Mouse (Mus musculus) MEL (cell line): Measurements from ENCODE around the gene Higd1b. TPM values are rescaled to one million over a fixed set of nuclear protein-coding genes. Genes with fewer than 3 reads are reported as not detected.

Source experiments
- DNase-seq: peaks from one replicate; pipeline ENCODE4 v3.0.0; 2011; ENCODE audit warnings: low read depth, low spot score
- H3K27ac ChIP-seq: 2 replicates; pipeline ENCODE4 v1.5.1; 2012; ENCODE audit warnings: low read depth, mild to moderate bottlenecking, control low read depth, low read length, moderate library complexity; ENCODE audit not compliant: control insufficient read depth
- H3K27me3 ChIP-seq, 2 experiments: fragments of 150-350 bp in 1 of 2; sonication (generic) in 1 of 2; 2 replicates each; pipeline ENCODE4 v1.6.1; 2012; ENCODE audit warnings: low read length in 2 of 2, mild to moderate bottlenecking in 2 of 2, improper control_type of control experiment in 1 of 2, moderate library complexity in 1 of 2; ENCODE audit not compliant: insufficient read depth in 2 of 2, control insufficient read depth in 1 of 2
- H3K36me3 ChIP-seq, 2 experiments: 2 replicates each; pipeline ENCODE4 v1.6.1; 2012 to 2014; ENCODE audit warnings: low read length in 2 of 2, improper control_type of control experiment in 1 of 2, inconsistent platforms in 1 of 2, mild to moderate bottlenecking in 1 of 2; ENCODE audit not compliant: insufficient read depth in 2 of 2, control insufficient read depth in 1 of 2
- H3K4me1 ChIP-seq, 2 experiments: fragments of 150-350 bp in 1 of 2; sonication (generic) in 1 of 2; 2 replicates each; pipeline ENCODE4 v1.6.1; 2012; ENCODE audit warnings: low read length in 2 of 2, improper control_type of control experiment in 1 of 2, mild to moderate bottlenecking in 1 of 2; ENCODE audit not compliant: insufficient read depth in 2 of 2, control insufficient read depth in 1 of 2
- H3K4me3 ChIP-seq, 2 experiments: fragments of 150-350 bp in 1 of 2; sonication (generic) in 1 of 2; 2 replicates each; pipeline ENCODE4 v1.5.1; 2012; ENCODE audit warnings: low read depth in 2 of 2, low read length in 2 of 2, mild to moderate bottlenecking in 2 of 2, moderate library complexity in 2 of 2, control low read depth in 1 of 2, improper control_type of control experiment in 1 of 2; ENCODE audit not compliant: control insufficient read depth in 1 of 2, insufficient read depth in 1 of 2
- H3K79me2 ChIP-seq: 2 replicates; pipeline ENCODE4 v1.6.1; 2012; ENCODE audit warnings: mild to moderate bottlenecking, low read length, moderate library complexity; ENCODE audit not compliant: control insufficient read depth, poor library complexity, insufficient read depth
- H3K9ac ChIP-seq: 2 replicates; pipeline ENCODE4 v1.6.1; 2012; ENCODE audit warnings: low read depth, mild to moderate bottlenecking, control low read depth, low read length, moderate library complexity; ENCODE audit not compliant: control insufficient read depth, poor library complexity, severe bottlenecking
- H3K9me3 ChIP-seq: fragments of 150-350 bp; sonication (generic); replicated peaks from 2 replicates; pipeline ENCODE4 v1.6.1; 2012; ENCODE audit warnings: mild to moderate bottlenecking, low read length, improper control_type of control experiment, moderate library complexity; ENCODE audit not compliant: insufficient read depth
- BHLHE40 ChIP-seq: IDR thresholded peaks from 2 replicates; pipeline ENCODE4 v1.6.1; 2012; ENCODE audit warnings: low read depth, mild to moderate bottlenecking, inconsistent platforms, low read length, improper control_type of control experiment, borderline replicate concordance
- CTCF ChIP-seq, 3 experiments: IDR thresholded peaks in 2 of 3; conservative IDR thresholded peaks in 1 of 3; 2 replicates each; pipeline ENCODE4 v1.5.1; 2011 to 2012; ENCODE audit warnings: low read length in 3 of 3, low read depth in 2 of 3, mild to moderate bottlenecking in 2 of 3, improper control_type of control experiment in 1 of 3, inconsistent platforms in 1 of 3, mixed read lengths in 1 of 3, moderate library complexity in 1 of 3; ENCODE audit not compliant: control insufficient read depth in 1 of 3, insufficient read depth in 1 of 3, poor library complexity in 1 of 3, severe bottlenecking in 1 of 3
- E2F4 ChIP-seq: IDR thresholded peaks from 2 replicates; pipeline ENCODE4 v1.6.1; 2011; ENCODE audit warnings: low read depth, low read length, improper control_type of control experiment, borderline replicate concordance
- EP300 ChIP-seq, 2 experiments: IDR thresholded peaks; 2 replicates each; pipeline ENCODE4 v1.6.1; 2011; ENCODE audit warnings: improper control_type of control experiment in 2 of 2, low read length in 2 of 2, low read depth in 1 of 2, mild to moderate bottlenecking in 1 of 2
- ETS1 ChIP-seq: IDR thresholded peaks from 2 replicates; pipeline ENCODE4 v1.6.1; 2012; ENCODE audit warnings: low read depth, mild to moderate bottlenecking, inconsistent platforms, low read length, improper control_type of control experiment, moderate library complexity
- GATA1 ChIP-seq: IDR thresholded peaks from 2 replicates; pipeline ENCODE4 v1.6.1; 2011; ENCODE audit warnings: low read depth, low read length, improper control_type of control experiment
- HCFC1 ChIP-seq: IDR thresholded peaks from 2 replicates; pipeline ENCODE4 v1.6.1; 2012; ENCODE audit warnings: low read depth, mild to moderate bottlenecking, inconsistent platforms, low read length, improper control_type of control experiment, moderate library complexity
- JUND ChIP-seq: IDR thresholded peaks from 2 replicates; pipeline ENCODE4 v1.6.1; 2011; ENCODE audit warnings: low read depth, mild to moderate bottlenecking, improper control_type of control experiment, low read length
- KAT2A ChIP-seq: conservative IDR thresholded peaks from 2 replicates; pipeline ENCODE4 v1.6.1; 2012; ENCODE audit warnings: low read depth, low read length, improper control_type of control experiment, inconsistent platforms
- MAFK ChIP-seq: IDR thresholded peaks from 2 replicates; pipeline ENCODE4 v1.6.1; 2011; ENCODE audit warnings: low read depth, mild to moderate bottlenecking, low read length, improper control_type of control experiment, borderline replicate concordance
- MEF2A ChIP-seq: IDR thresholded peaks from 2 replicates; pipeline ENCODE4 v1.6.1; 2014; ENCODE audit warnings: low read depth, mild to moderate bottlenecking, inconsistent platforms, low read length, improper control_type of control experiment; ENCODE audit not compliant: poor library complexity, insufficient replicate concordance, severe bottlenecking; ENCODE audit errors: extremely low read depth
- MYB ChIP-seq: IDR thresholded peaks from 2 replicates; pipeline ENCODE4 v1.6.1; 2011; ENCODE audit warnings: mild to moderate bottlenecking, low read depth, low read length, improper control_type of control experiment
- MYC ChIP-seq: IDR thresholded peaks from 2 replicates; pipeline ENCODE4 v1.6.1; 2011; ENCODE audit warnings: low read depth, mild to moderate bottlenecking, low read length, improper control_type of control experiment, moderate library complexity
- NELFE ChIP-seq: IDR thresholded peaks from 2 replicates; pipeline ENCODE4 v1.6.1; 2011; ENCODE audit warnings: low read depth, low read length, improper control_type of control experiment
- NRF1 ChIP-seq: IDR thresholded peaks from 2 replicates; pipeline ENCODE4 v1.6.1; 2014; ENCODE audit warnings: low read depth, mild to moderate bottlenecking, inconsistent platforms, low read length, improper control_type of control experiment, moderate library complexity; ENCODE audit not compliant: poor library complexity, insufficient read depth, severe bottlenecking
- POLR2AphosphoS2 ChIP-seq: IDR thresholded peaks from 2 replicates; pipeline ENCODE4 v1.6.1; 2011; ENCODE audit warnings: low read length, improper control_type of control experiment
- RCOR1 ChIP-seq: IDR thresholded peaks from 2 replicates; pipeline ENCODE4 v1.6.1; 2012; ENCODE audit warnings: low read depth, mild to moderate bottlenecking, inconsistent platforms, low read length, improper control_type of control experiment
- SIN3A ChIP-seq: IDR thresholded peaks from 2 replicates; pipeline ENCODE4 v1.6.1; 2012; ENCODE audit warnings: low read length, improper control_type of control experiment, inconsistent platforms
- SMC3 ChIP-seq: IDR thresholded peaks from 2 replicates; pipeline ENCODE4 v1.6.1; 2011; ENCODE audit warnings: low read depth, low read length, improper control_type of control experiment
- TCF12 ChIP-seq: IDR thresholded peaks from 2 replicates; pipeline ENCODE4 v1.6.1; 2014; ENCODE audit warnings: low read depth, mild to moderate bottlenecking, inconsistent platforms, low read length, improper control_type of control experiment, moderate library complexity
- UBTF ChIP-seq: IDR thresholded peaks from 2 replicates; pipeline ENCODE4 v1.6.1; 2012; ENCODE audit warnings: low read depth, mild to moderate bottlenecking, inconsistent platforms, low read length, improper control_type of control experiment, moderate library complexity, borderline replicate concordance; ENCODE audit not compliant: insufficient read depth
- USF1 ChIP-seq: IDR thresholded peaks from 2 replicates; pipeline ENCODE4 v1.6.1; 2014; ENCODE audit warnings: low read depth, mild to moderate bottlenecking, inconsistent platforms, low read length, improper control_type of control experiment, moderate library complexity
- ZKSCAN1 ChIP-seq: IDR thresholded peaks from 2 replicates; pipeline ENCODE4 v1.6.1; 2012; ENCODE audit warnings: low read depth, mild to moderate bottlenecking, inconsistent platforms, low read length, improper control_type of control experiment, moderate library complexity
- ZMIZ1 ChIP-seq: IDR thresholded peaks from 2 replicates; pipeline ENCODE4 v1.6.1; 2012; ENCODE audit warnings: low read depth, mild to moderate bottlenecking, inconsistent platforms, low read length, improper control_type of control experiment, moderate library complexity
- polyA plus RNA-seq, 2 experiments: library from polyadenylated mRNA; stranded (reverse) in 1 of 2; unstranded in 1 of 2; fragments of >175 nt in 1 of 2; fragments of >200 nt in 1 of 2; gene quantifications; 2 replicates each; pipeline versions ENCODE4 v1.2.1 to v1.2.4; 2012; ENCODE audit warnings: low replicate concordance in 2 of 2, low read depth in 1 of 2; ENCODE audit not compliant: insufficient read length in 2 of 2, insufficient read depth in 1 of 2, missing spikeins in 1 of 2
- total RNA-seq: library from RNA; depleted of rRNA; stranded (reverse); fragments of 300-350 nt; gene quantifications from 2 replicates; pipeline ENCODE4 v1.2.3, GENCODE M21; 2012

Gene Higd1b
- total and polyA plus RNA-seq, 3 experiments: not detected

DNA sequence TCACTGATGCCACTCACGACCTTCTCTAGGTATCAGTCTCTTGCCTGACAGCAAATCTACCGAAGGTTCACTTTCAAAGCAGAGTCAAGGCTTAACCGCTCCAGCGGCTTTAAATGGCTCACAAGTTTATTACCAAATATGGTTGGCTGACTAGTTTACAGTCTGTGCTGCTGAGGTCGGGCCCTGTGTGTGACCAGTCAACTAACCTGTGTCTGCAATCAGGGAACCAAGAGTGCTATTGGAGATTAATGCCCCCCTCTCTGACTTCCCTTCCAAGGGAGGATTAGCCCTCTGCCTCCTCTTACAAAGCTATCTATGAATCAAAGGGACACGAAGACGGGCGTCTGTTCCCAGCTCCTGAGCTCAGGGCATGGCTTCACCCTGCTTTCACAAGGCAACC lies 41.5 kb upstream of the Higd1b start:
- no peak overlapping the region for H3K9ac ChIP-seq
- TF ChIP-seq EP300 (IDR thresholded peaks at IDR 0.05; ENCODE audit: low read depth in 1 of 2, low read length in 2 of 2) (no peak), MAFK (no peak)
- H3K79me2 ChIP-seq: no peaks in the 10 kb centered on the region
- no peak overlapping the region for H3K4me3 ChIP-seq
- DNase-seq: no peak
- H3K36me3 ChIP-seq: no peaks in the 10 kb centered on the region
- no peaks in the 10 kb centered on the region for H3K9me3 ChIP-seq
- peaks cover 34 to 56% of the 10 kb centered on the region in 2 experiments for H3K27me3 ChIP-seq
- H3K4me1 ChIP-seq: no peaks in the 10 kb centered on the region
- H3K27ac ChIP-seq: no peak overlapping the region

GRCm38 (mm10) chr11:102803453-102803852 lies 32.2 kb upstream of the Higd1b start:
- Histone ChIP-seq H3K79me2 (no peaks in the 10 kb centered on the region), H3K27ac (no peak overlapping the region), H3K9me3 (no peaks in the 10 kb centered on the region), H3K4me3 (no peak overlapping the region), H3K9ac (no peak overlapping the region), H3K4me1 (no peaks in the 10 kb centered on the region), H3K36me3 (no peaks in the 10 kb centered on the region), H3K27me3 (peaks cover 29 to 34% of the 10 kb centered on the region in 2 experiments)
- TF ChIP-seq SMC3 (no peak), NRF1 (no peak), MYB (no peak), JUND (no peak), SIN3A (no peak), UBTF (no peak), MYC (no peak), NELFE (no peak), MAFK (no peak), POLR2AphosphoS2 (no peak)
- DNase-seq: no peak

- H3K9ac ChIP-seq: no peak overlapping the region
- H3K4me3 ChIP-seq: no peak overlapping the region
- DNase-seq: no peak
- H3K4me1 ChIP-seq: no peaks in the 10 kb centered on the region
- no peaks in the 10 kb centered on the region for H3K9me3 ChIP-seq
- H3K36me3 ChIP-seq: no peaks in the 10 kb centered on the region
- no peaks in the 10 kb centered on the region for H3K79me2 ChIP-seq
- TF ChIP-seq HCFC1 (no peak), MAFK (no peak), ZMIZ1 (no peak), ZKSCAN1 (no peak), NRF1 (no peak), EP300 (IDR thresholded peaks at IDR 0.05; ENCODE audit: low read depth in 1 of 2, low read length in 2 of 2) (no peak), BHLHE40 (no peak), TCF12 (no peak), KAT2A (no peak), USF1 (no peak), ETS1 (no peak), GATA1 (no peak), MEF2A (no peak), RCOR1 (no peak), MYC (no peak), CTCF (IDR thresholded peaks at IDR 0.05 in 2 of 3, conservative IDR thresholded peaks at IDR 0.05 in 1 of 3; ENCODE audit: control insufficient read depth in 1 of 3, insufficient read depth in 1 of 3, low read depth in 2 of 3, low read length in 3 of 3, poor library complexity in 1 of 3, severe bottlenecking in 1 of 3) (no peak), E2F4 (no peak), JUND (no peak)
- no peak overlapping the region for H3K27ac ChIP-seq
- H3K27me3 ChIP-seq: peaks cover 26 to 52% of the 10 kb centered on the region in 2 experiments
Observed at GRCm38 (mm10) chr11:102808246-102808645, 27.4 kb upstream of the Higd1b start.
